In the genomic region with DNA sequence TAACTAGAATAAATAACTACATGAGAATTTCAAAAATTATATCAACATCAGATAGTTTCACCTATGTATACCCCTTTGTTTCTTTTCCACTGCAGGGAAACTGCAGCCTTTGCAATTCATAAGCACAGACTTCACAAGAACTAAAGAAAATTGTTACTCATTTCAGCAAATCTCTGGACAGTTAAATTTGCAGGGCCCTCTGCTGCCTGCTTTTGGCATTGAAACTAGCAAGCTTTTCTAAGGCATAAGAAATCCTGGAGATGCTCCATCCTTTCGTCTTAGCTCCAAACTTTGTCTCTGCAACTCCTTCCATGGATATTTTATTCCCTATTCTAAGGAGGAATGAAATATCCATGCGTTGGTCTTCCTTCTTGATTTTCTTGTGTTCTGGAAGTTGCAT, we compare ENCODE assay signal across 16 mouse cellular contexts.
DNase-seq lines count a peak whose midpoint lies in the region; ATAC-seq and TF ChIP-seq lines count a peak whose summit lies in the region.
"Had no signal": no experiment of that assay in that cellular context is flagged by ENCODE, and none has a peak within 500 bp of the region (broad histone marks: within the 10 kb centered on the region; RNA-seq: fewer than 3 reads in every experiment).

No protein-coding gene starts in this region.

- no peak overlapping the region for H3K4me3 ChIP-seq in forebrain, embryonic 14.5 days (ENCODE audit: low read depth, low read length)
- H3K4me3 ChIP-seq in forebrain, embryonic 11.5 days (ENCODE audit: low read depth, low read length): no peak overlapping the region
- H3K4me3 ChIP-seq in E14TG2a.4 (replicated peaks; ENCODE audit: low read length): no peak overlapping the region
- H3K4me3 ChIP-seq: heart, adult 2 months; hindbrain, embryonic 13.5 days; limb, embryonic 15.5 days; neural tube, embryonic 15.5 days had no signal

- peak; percentile 23 for DNase-seq in forebrain, embryonic 14.5 days (ENCODE audit: low spot score)
- DNase-seq in forebrain, embryonic 11.5 days (ENCODE audit: low spot score): no peak
- DNase-seq in left cerebral cortex, adult 18-20 months (ENCODE audit: low spot score in 2 of 2): peak; percentile 13 to 23
- DNase-seq in left cerebral cortex, adult 8-10 months (ENCODE audit: low spot score in 2 of 2): no peak
- DNase-seq in brain, embryonic 14.5 days (ENCODE audit: low read depth): peak; percentile 52
- DNase-seq in thymus, postnatal 25 days: no peak
- no peak for DNase-seq in thymus, postnatal 10 days (ENCODE audit: low spot score in 2 of 2)
- DNase-seq: heart, adult 2 months; kidney, postnatal 25 days; lung, postnatal 10 days had no signal

- no peaks in the 10 kb centered on the region for H3K36me3 ChIP-seq in forebrain, embryonic 14.5 days (ENCODE audit: control insufficient read depth, insufficient read depth, low read length)
- H3K36me3 ChIP-seq in forebrain, embryonic 11.5 days (ENCODE audit: control insufficient read depth, insufficient read depth, low read length): no peaks in the 10 kb centered on the region
- H3K36me3 ChIP-seq in E14TG2a.4 (ENCODE audit: insufficient read depth, low read length): no peaks in the 10 kb centered on the region
- H3K36me3 ChIP-seq: hindbrain, embryonic 13.5 days; limb, embryonic 15.5 days; neural tube, embryonic 15.5 days had no signal

- no peak overlapping the region for H3K4me2 ChIP-seq in forebrain, embryonic 14.5 days (ENCODE audit: low read length)
- H3K4me2 ChIP-seq in forebrain, embryonic 11.5 days (ENCODE audit: low read depth, low read length, severe bottlenecking): no peak overlapping the region
- H3K4me2 ChIP-seq: hindbrain, embryonic 13.5 days; limb, embryonic 15.5 days; midbrain, embryonic 11.5 days; neural tube, embryonic 15.5 days had no signal

- ATAC-seq in forebrain, embryonic 14.5 days: no peak
- ATAC-seq in forebrain, embryonic 11.5 days (replicated peaks; ENCODE audit: low FRiP score): no peak
- ATAC-seq: forebrain, embryonic 16.5 days had no signal

- WGBS in forebrain, embryonic 14.5 days: 73% methylated on average over 2 of the region's 2 CpGs
- 65% methylated on average over 2 of the region's 2 CpGs for WGBS in forebrain, embryonic 11.5 days

- H3K9ac ChIP-seq in forebrain, embryonic 14.5 days (ENCODE audit: low read length): no peak overlapping the region
- H3K9ac ChIP-seq in forebrain, embryonic 11.5 days (ENCODE audit: low read length): no peak overlapping the region
- H3K9ac ChIP-seq: hindbrain, embryonic 13.5 days; limb, embryonic 15.5 days; neural tube, embryonic 15.5 days had no signal

- no peaks in the 10 kb centered on the region for H3K27me3 ChIP-seq in forebrain, embryonic 14.5 days (replicated peaks; ENCODE audit: control insufficient read depth, insufficient read depth, low read length)
- no peaks in the 10 kb centered on the region for H3K27me3 ChIP-seq in forebrain, embryonic 11.5 days (ENCODE audit: control insufficient read depth, insufficient read depth, low read length)
- H3K27me3 ChIP-seq in E14TG2a.4 (ENCODE audit: insufficient read depth, low read length): no peaks in the 10 kb centered on the region
- H3K27me3 ChIP-seq: hindbrain, embryonic 13.5 days; limb, embryonic 15.5 days; neural tube, embryonic 15.5 days had no signal

- no peaks in the 10 kb centered on the region for H3K9me3 ChIP-seq in forebrain, embryonic 14.5 days (replicated peaks; ENCODE audit: control insufficient read depth, low read length)
- H3K9me3 ChIP-seq in forebrain, embryonic 11.5 days (ENCODE audit: control insufficient read depth, low read length): no peaks in the 10 kb centered on the region
- no peaks in the 10 kb centered on the region for H3K9me3 ChIP-seq in E14TG2a.4 (ENCODE audit: low read length)
- H3K9me3 ChIP-seq: hindbrain, embryonic 13.5 days; limb, embryonic 15.5 days; neural tube, embryonic 15.5 days had no signal

- H3K27ac ChIP-seq in forebrain, embryonic 14.5 days (ENCODE audit: low read depth, low read length): no peak overlapping the region
- H3K27ac ChIP-seq in forebrain, embryonic 11.5 days (ENCODE audit: low read depth, low read length): no peak overlapping the region
- H3K27ac ChIP-seq: heart, adult 2 months; hindbrain, embryonic 13.5 days; limb, embryonic 15.5 days; neural tube, embryonic 15.5 days had no signal

- no peaks in the 10 kb centered on the region for H3K4me1 ChIP-seq in forebrain, embryonic 14.5 days (ENCODE audit: control insufficient read depth, insufficient read depth, low read length)
- H3K4me1 ChIP-seq in forebrain, embryonic 11.5 days (replicated peaks; ENCODE audit: control insufficient read depth, insufficient read depth, low read length): no peaks in the 10 kb centered on the region
- H3K4me1 ChIP-seq in E14TG2a.4 (replicated peaks; ENCODE audit: low read depth, low read length): no peaks in the 10 kb centered on the region
- H3K4me1 ChIP-seq: hindbrain, embryonic 13.5 days; limb, embryonic 15.5 days; neural tube, embryonic 15.5 days had no signal

- TF ChIP-seq POLR2A in brain, embryonic 14.5 days (IDR thresholded peaks at IDR 0.05; ENCODE audit: borderline replicate concordance, extremely low read depth, insufficient read depth, insufficient read length, poor library complexity, severe bottlenecking): no peak

- peak; percentile 22 for TF ChIP-seq CTCF in E14TG2a.4 (conservative IDR thresholded peaks at IDR 0.05; ENCODE audit: low read length)
- TF ChIP-seq CTCF in brain, embryonic 14.5 days (IDR thresholded peaks at IDR 0.05; ENCODE audit: borderline replicate concordance, extremely low read depth, insufficient read depth, insufficient read length): peak; percentile 23; the same call in 1 of the 2 replicates

Comparison
In these comparisons a context has a peak if more than half of its experiments do, and no peak if none do; other contexts are left out.
1. DNase-seq: peak in forebrain, embryonic 14.5 days (single experiment), left cerebral cortex, adult 18-20 months (2 of 2) and brain, embryonic 14.5 days (single experiment); none in forebrain, embryonic 11.5 days (single experiment), left cerebral cortex, adult 8-10 months (0 of 2), thymus, postnatal 25 days (single experiment) and thymus, postnatal 10 days (0 of 2).